Mouse (Mus musculus) forebrain, postnatal 0 days (tissue): ENCODE measurements around the gene Fth1. TPM values are rescaled to one million over a fixed set of nuclear protein-coding genes. Genes with fewer than 3 reads are reported as not detected.
A peak's percentile ranks its signal among the peaks of the same experiment; 100 is the strongest.

Experiments used
- ATAC-seq: fragments of 200-750 bp; cut with Nextera tagmentation; 2 replicates; pipeline ENCODE4 v1.8.0; 2017; ENCODE audit warnings: mild to moderate bottlenecking, moderate library complexity
- DNase-seq: peaks from one replicate; pipeline ENCODE4 v3.0.0-alpha.2; 2015
- H3K27ac ChIP-seq: fragments of 300-500 bp; sonication (generic); 2 replicates; pipeline ENCODE4 v1.5.1; 2014; ENCODE audit warnings: low read depth, mild to moderate bottlenecking, antibody characterized with exemption, low read length, moderate library complexity, mixed read lengths
- H3K27me3 ChIP-seq: fragments of 300-500 bp; sonication (generic); 2 replicates; pipeline ENCODE4 v1.6.1; 2014; ENCODE audit warnings: mild to moderate bottlenecking, low read length, mixed read lengths; ENCODE audit not compliant: insufficient read depth
- H3K36me3 ChIP-seq: fragments of 300-500 bp; sonication (generic); 2 replicates; pipeline ENCODE4 v1.6.1; 2014; ENCODE audit warnings: mild to moderate bottlenecking, moderate library complexity; ENCODE audit not compliant: insufficient read depth
- H3K4me1 ChIP-seq: fragments of 300-500 bp; sonication (generic); 2 replicates; pipeline ENCODE4 v1.6.1; 2014; ENCODE audit warnings: antibody characterized with exemption; ENCODE audit not compliant: insufficient read depth
- H3K4me2 ChIP-seq: fragments of 300-500 bp; sonication (generic); 2 replicates; pipeline ENCODE4 v1.6.1; 2014; ENCODE audit warnings: low read depth, mild to moderate bottlenecking, moderate library complexity
- H3K4me3 ChIP-seq: fragments of 300-500 bp; sonication (generic); 2 replicates; pipeline ENCODE4 v1.5.1; 2014; ENCODE audit warnings: low read depth, low read length, mixed read lengths
- H3K9ac ChIP-seq: fragments of 300-500 bp; sonication (generic); 2 replicates; pipeline ENCODE4 v1.6.1; 2014; ENCODE audit warnings: mild to moderate bottlenecking
- H3K9me3 ChIP-seq: fragments of 300-500 bp; sonication (generic); 2 replicates; pipeline ENCODE4 v1.6.1; 2016; ENCODE audit warnings: low read length
- CTCF ChIP-seq: sonication (generic); IDR thresholded peaks from 2 replicates; pipeline ENCODE4 v1.5.1; 2016; ENCODE audit warnings: antibody characterized with exemption, control low read depth, low read depth
- WGBS: fragments of 180-500 bp; shearing (Covaris S2); extraction: QIAGEN DNeasy Blood & Tissue Kit; methylation state at CpG from one replicate; pipeline ENCODE4 v1.1.7; 2014; 5-methylcytosine and 5-hydroxymethylcytosine counted together
- polyA plus RNA-seq: library from polyadenylated mRNA; unstranded; fragments of >200 nt; fragmentation: Nextera tagmentation; extraction: Ambion mirVana; gene quantifications from 2 replicates; pipeline ENCODE4 v1.2.1, GENCODE M21; 2015
- total RNA-seq: library from RNA; depleted of rRNA; stranded (reverse); fragments of >200 nt; gene quantifications from 2 replicates; pipeline ENCODE4 v1.2.3, GENCODE M21; 2014

Gene Fth1
- total and polyA plus RNA-seq, 2 experiments from 2014 or later, result 300 to 2,984 TPM

DNA sequence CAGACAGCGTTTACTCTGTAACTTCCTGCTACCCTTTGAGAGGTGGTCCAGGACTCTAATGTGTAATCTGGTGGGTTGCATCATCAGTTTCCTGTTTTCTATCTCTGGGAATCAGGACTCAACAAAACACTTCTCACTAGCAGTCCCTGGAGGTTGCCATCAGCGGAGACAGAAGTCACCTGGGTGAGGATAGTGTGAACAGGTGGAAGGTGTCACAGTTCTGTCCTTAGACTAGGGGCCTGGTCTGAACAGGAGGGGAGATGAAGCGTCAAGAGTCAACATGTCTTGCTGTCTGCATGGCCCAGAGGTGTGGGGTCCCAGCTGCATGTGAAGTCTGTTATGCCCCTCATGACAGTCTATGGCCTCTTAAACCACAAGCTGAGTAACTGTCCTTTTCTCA, 27.5 kb upstream of the Fth1 start:
- Histone ChIP-seq H3K4me2 (no peak overlapping the region), H3K27ac (no peak overlapping the region), H3K9me3 (no peaks in the 10 kb centered on the region), H3K4me1 (no peaks in the 10 kb centered on the region), H3K36me3 (no peaks in the 10 kb centered on the region), H3K4me3 (no peak overlapping the region), H3K9ac (no peak overlapping the region), H3K27me3 (no peaks in the 10 kb centered on the region)
- DNase-seq (no peak), ATAC-seq (no peak)
- TF ChIP-seq CTCF, result no peak
- WGBS, result 90% methylated on average over 3 of the region's 3 CpGs

DNA sequence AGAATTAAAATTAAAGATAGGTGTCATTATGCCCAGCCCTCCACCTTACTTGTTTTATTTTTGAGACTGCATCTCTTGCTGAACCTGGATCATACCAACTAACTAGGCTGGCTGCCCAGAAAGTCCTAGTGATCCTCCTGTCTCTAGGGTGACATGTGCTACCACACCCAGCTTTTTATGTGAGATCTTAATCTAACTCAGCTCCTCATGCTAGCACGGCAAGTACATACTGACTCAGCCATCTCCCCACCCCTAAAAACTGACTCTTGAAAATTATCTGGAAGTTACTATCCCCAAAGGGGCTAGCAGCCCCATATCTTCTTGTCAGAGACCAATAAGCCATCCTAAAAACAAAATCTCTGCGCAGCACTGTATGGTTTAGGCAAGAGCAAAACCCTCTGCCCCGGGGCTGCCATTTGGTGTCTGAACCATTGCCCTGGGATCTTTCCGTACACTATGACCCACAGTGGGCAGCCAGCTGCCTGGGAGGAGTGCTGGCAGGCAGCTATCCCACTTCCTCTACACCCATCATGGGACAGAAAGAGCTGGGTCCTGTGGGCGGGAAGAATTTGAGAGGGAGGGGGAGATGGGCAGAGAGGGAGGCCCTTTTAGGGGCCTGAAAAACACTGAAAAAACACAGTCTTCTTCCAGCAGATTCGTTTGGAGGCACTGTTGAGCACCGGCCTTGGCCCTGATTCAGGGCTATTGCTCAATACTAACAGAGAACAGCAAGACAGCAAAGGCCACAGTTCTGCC, 26.2 kb upstream of the Fth1 start:
- Histone ChIP-seq H3K4me1 (no peaks in the 10 kb centered on the region), H3K27ac (peak overlapping the region; percentile 64; the same call in 1 of the 2 replicates)
- WGBS, result 33% methylated on average over 7 of the region's 7 CpGs

DNA sequence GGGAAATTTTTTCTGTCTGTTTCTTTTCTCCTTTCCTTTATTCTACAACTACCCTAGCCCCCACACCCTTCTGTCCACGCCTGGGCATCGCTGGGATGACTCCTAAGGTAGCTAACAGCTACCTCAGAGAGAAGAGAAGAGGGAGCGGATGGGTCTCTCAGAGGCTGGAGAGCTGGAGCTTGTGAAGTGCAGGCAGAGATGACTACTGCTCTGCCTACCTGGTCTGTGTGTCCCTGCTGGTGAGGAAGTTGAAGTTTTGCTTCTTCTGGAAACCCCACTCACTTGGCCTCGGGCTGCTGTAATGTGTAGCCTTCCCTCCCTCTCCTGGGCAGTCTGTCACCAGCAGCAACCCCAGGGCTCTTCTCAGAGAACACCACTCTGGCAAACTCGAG, 25.6 kb upstream of the Fth1 start:
- Histone ChIP-seq H3K4me3 (no peak overlapping the region), H3K27ac (peak overlapping the region; percentile 64; the same call in 1 of the 2 replicates), H3K9ac (no peak overlapping the region), H3K27me3 (no peaks in the 10 kb centered on the region), H3K4me1 (no peaks in the 10 kb centered on the region), H3K36me3 (no peaks in the 10 kb centered on the region), H3K9me3 (no peaks in the 10 kb centered on the region), H3K4me2 (no peak overlapping the region)
- no peak for TF ChIP-seq CTCF
- DNase-seq (no peak), ATAC-seq (peak; percentile 23; the same call in 1 of the 2 replicates)
- WGBS, result 48% methylated on average over 5 of the region's 5 CpGs

More for the DNA sequence above, 26.2 kb upstream of the Fth1 start:
- no peaks in the 10 kb centered on the region for H3K27me3 ChIP-seq
- 0 out of 2 replicates have a peak, but pooled peaks have one; percentile 5 for TF ChIP-seq CTCF
- no peaks in the 10 kb centered on the region for H3K9me3 ChIP-seq
- no peak overlapping the region for H3K4me3 ChIP-seq
- no peak overlapping the region for H3K4me2 ChIP-seq
- peak; percentile 55 for DNase-seq
- H3K9ac ChIP-seq, result no peak overlapping the region
- ATAC-seq, result peak; percentile 71
- H3K36me3 ChIP-seq, result no peaks in the 10 kb centered on the region

DNA sequence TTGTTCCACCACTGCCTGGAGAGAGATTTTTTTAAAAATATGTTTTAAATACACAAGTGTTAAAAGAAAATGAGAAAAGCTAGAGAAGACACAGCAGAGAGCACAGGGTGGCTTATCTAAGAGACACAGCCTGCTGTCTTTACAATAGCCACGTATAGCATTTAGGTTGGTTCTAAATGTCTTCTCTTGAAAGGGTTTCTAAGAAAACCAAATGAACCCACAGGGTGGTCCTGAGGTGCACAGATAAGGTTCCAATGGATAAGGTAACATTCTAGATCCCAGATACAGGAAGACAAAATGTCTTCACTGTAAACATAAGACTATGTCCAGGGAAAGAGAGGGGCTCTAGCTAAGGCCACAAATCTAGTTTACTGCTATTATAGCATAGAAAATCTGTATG, 25.0 kb upstream of the Fth1 start:
- Histone ChIP-seq H3K4me2 (no peak overlapping the region), H3K4me3 (no peak overlapping the region), H3K27ac (peak overlapping the region; percentile 42; the same call in 1 of the 2 replicates), H3K9ac (no peak overlapping the region), H3K36me3 (no peaks in the 10 kb centered on the region), H3K4me1 (no peaks in the 10 kb centered on the region), H3K27me3 (no peaks in the 10 kb centered on the region), H3K9me3 (no peaks in the 10 kb centered on the region)
- no peak for DNase-seq
- no peak for ATAC-seq
- no peak for TF ChIP-seq CTCF
- 84% methylated on average over 1 of the region's 1 CpGs for WGBS

DNA sequence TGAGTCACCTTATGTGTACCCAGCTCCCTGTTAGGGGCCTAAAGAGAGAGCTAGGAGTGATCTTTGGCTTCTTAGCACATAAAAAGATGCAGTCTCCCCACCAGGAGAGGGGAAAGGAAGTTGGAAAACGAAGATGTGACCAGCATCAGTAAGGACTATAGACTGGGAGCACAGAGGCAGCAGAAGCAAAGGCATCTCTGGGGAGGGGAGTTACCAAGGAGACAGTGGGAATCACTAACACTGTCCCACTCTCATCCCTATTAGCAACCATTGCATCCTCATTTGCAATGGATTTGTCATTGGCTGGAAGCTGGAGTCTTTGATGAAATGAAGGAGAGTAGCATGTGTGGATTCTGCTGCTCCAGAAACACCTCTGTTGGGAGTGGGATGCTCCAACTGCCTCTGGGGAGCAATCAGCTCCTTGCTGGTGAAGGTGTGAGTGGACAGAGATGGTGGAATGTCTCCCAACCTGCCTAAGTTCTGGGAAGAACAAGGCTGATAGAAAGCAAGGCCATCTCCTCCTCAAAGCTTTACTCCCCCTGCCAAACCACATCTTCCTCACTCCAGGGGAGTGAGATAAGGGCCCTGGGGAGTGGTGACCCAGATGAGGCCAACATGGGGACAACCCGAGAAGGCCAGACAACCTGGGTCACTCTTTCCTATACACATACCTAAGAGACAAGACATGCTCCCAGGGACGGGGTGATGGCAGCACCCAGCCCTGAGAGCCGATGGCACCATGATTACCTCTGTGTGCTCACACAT, 23.6 kb upstream of the Fth1 start:
- no peaks in the 10 kb centered on the region for H3K9me3 ChIP-seq
- no peak overlapping the region for H3K9ac ChIP-seq
- no peak overlapping the region for H3K4me2 ChIP-seq
- no peaks in the 10 kb centered on the region for H3K4me1 ChIP-seq
- 84% methylated on average over 4 of the region's 4 CpGs for WGBS
- DNase-seq (no peak), ATAC-seq (peak; percentile 59)
- H3K27ac ChIP-seq, result no peak overlapping the region
- no peak for TF ChIP-seq CTCF
- no peaks in the 10 kb centered on the region for H3K27me3 ChIP-seq
- no peak overlapping the region for H3K4me3 ChIP-seq
- H3K36me3 ChIP-seq, result no peaks in the 10 kb centered on the region

DNA sequence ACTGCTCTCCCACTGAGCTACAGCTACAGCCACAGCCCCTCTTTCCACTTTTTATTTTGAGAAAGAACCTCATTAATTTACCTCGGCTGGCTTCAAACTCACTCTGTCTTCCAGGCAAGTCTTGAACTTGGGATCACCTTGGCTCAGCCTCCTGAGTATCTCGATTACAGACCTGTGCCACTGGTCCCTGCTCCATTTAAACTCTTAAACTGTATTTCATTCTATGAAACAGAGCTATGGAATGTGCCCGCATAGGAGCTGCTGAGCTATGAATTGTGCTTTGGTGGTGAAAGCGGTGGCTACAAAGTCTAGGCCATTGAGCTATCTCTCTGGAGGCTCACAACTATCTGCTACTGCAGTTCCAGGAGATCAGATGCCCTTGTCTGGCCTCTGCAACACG, 22.4 kb upstream of the Fth1 start:
- no peak for TF ChIP-seq CTCF
- Histone ChIP-seq H3K4me2 (no peak overlapping the region), H3K36me3 (no peaks in the 10 kb centered on the region), H3K4me3 (no peak overlapping the region), H3K4me1 (no peaks in the 10 kb centered on the region), H3K9me3 (no peaks in the 10 kb centered on the region), H3K27ac (no peak overlapping the region), H3K9ac (no peak overlapping the region), H3K27me3 (no peaks in the 10 kb centered on the region)
- DNase-seq (no peak), ATAC-seq (no peak)
- 86% methylated on average over 5 of the region's 5 CpGs for WGBS

DNA sequence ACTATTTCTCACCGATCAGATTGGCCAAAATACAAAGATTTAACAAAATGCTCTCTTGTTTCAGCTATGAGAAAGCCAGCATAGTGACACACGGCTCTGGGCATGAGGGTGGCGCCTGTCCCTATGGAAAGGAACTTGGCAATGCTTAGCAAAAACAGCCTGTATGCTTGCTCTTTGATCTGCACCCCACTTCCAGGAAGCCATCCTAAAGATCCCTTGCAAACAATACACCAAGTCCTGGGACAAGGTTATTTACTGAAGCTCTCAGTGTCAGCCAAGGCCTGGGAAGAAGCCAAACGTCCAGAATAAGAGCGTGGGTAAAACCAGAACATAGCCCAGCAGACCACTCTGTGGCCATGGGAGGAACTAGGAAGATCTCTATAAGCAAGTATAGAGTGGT, 19.6 kb upstream of the Fth1 start:
- TF ChIP-seq CTCF, result no peak
- 67% methylated on average over 5 of the region's 5 CpGs for WGBS
- ATAC-seq, result no peak

More for the DNA sequence above, 19.6 kb upstream of the Fth1 start:
- H3K27me3 ChIP-seq, result no peaks in the 10 kb centered on the region
- DNase-seq, result no peak
- no peak overlapping the region for H3K4me2 ChIP-seq
- H3K9ac ChIP-seq, result no peak overlapping the region
- H3K27ac ChIP-seq, result no peak overlapping the region
- no peaks in the 10 kb centered on the region for H3K9me3 ChIP-seq
- H3K4me1 ChIP-seq, result no peaks in the 10 kb centered on the region
- no peaks in the 10 kb centered on the region for H3K36me3 ChIP-seq
- no peak overlapping the region for H3K4me3 ChIP-seq
